22 mouse cellular contexts compared by ENCODE assay signal in the genomic region with DNA sequence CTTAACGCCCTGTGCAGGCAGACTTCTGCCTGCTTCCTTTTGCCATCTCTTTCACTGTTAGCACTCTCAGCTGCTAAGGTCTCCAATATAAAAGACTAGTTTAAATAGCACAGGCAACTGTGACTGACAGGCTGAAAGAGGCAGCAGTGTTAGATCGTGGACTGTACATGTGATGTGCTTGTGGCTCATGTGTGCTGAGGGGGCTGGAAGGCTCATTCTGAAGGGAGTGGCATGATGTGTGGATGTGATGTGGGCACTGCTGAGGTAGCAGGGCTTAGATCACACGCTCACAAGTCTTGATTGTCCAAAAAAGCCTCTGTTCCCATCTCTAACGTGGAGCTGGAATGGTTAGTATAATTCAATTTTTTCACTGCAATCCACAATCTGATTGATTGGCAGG. TPM values are rescaled to one million over a fixed set of nuclear protein-coding genes. Genes with fewer than 3 reads are reported as not detected.
DNase-seq lines count a peak whose midpoint lies in the region; ATAC-seq and TF ChIP-seq lines count a peak whose summit lies in the region.
"Had no signal": no experiment of that assay in that cellular context is flagged by ENCODE, and none has a peak within 500 bp of the region (broad histone marks: within the 10 kb centered on the region; RNA-seq: fewer than 3 reads in every experiment).

No protein-coding gene starts in this region.

- DNase-seq in frontal cortex, postnatal 25 days (ENCODE audit: low spot score in 2 of 2): no peak
- no peak for DNase-seq in left cerebral cortex, adult 2 months (ENCODE audit: extremely low spot score in 1 of 2, low spot score in 2 of 2)
- no peak for DNase-seq in left cerebral cortex, postnatal 10 days (ENCODE audit: extremely low spot score in 1 of 2, low spot score in 2 of 2)
- peak; percentile 68 for DNase-seq in brain, adult 2 months (ENCODE audit: low read depth, low spot score)
- DNase-seq: adrenal gland, postnatal 25 days; cerebellum, adult 2 months; cerebellum, postnatal 10 days; embryo, embryonic 11 days; gastrocnemius, postnatal 10 days; heart, adult 18-20 months; heart, postnatal 36 days had no signal

- H3ac ChIP-seq in myocyte (ENCODE audit: control insufficient read depth, insufficient read length): no peak overlapping the region

- no peak overlapping the region for H3K4me3 ChIP-seq in left cerebral cortex, adult 2 months
- no peak overlapping the region for H3K4me3 ChIP-seq in myocyte
- H3K4me3 ChIP-seq: embryonic facial prominence, embryonic 15.5 days; erythroblast, embryonic 14.5 days; forebrain, embryonic 12.5 days; heart, embryonic 10.5 days had no signal

- H3K36me3 ChIP-seq in myocyte (ENCODE audit: control insufficient read depth, insufficient read depth): peaks cover 95% of the 10 kb centered on the region

- H3K27me3 ChIP-seq in myocyte (ENCODE audit: control insufficient read depth, insufficient read depth, insufficient read length): no peaks in the 10 kb centered on the region
- H3K27me3 ChIP-seq: embryonic facial prominence, embryonic 15.5 days; forebrain, embryonic 12.5 days; Patski had no signal

- TF ChIP-seq POLR2A in myocyte (IDR thresholded peaks at IDR 0.05; ENCODE audit: insufficient read length, low read depth): peak; percentile 53

- ATAC-seq in frontal cortex, adult (ENCODE audit: low TSS enrichment): peak; percentile 74
- ATAC-seq: activated CD4-positive, CD25-positive, alpha-beta regulatory T cell, adult 4 months; hindbrain, postnatal 0 days; Patski had no signal

- intact Hi-C loops in left cerebral cortex, adult 2 months (cut with DNase I): no loop called here
- intact Hi-C loops in left cerebral cortex, postnatal 10 days (cut with DNase I): no loop called here

- peak overlapping the region; percentile 2; the same call in 1 of the 2 replicates for H3K27ac ChIP-seq in left cerebral cortex, adult 2 months
- H3K27ac ChIP-seq: embryonic facial prominence, embryonic 15.5 days; forebrain, embryonic 12.5 days; heart, embryonic 10.5 days; hindbrain, postnatal 0 days had no signal

- no peak overlapping the region for H3K4me2 ChIP-seq in myocyte (ENCODE audit: low read depth)
- H3K4me2 ChIP-seq: embryonic facial prominence, embryonic 15.5 days; forebrain, embryonic 12.5 days had no signal

- no peak for TF ChIP-seq CTCF in left cerebral cortex, adult 2 months (IDR thresholded peaks at IDR 0.05)

- H3K79me2 ChIP-seq in myocyte (ENCODE audit: control insufficient read depth, insufficient read depth): peaks cover 36% of the 10 kb centered on the region

TF ChIP-seq in myocyte, 11 proteins besides CTCF, POLR2A, EP300 and RAD21:
- TF ChIP-seq POLR2AphosphoS2 (IDR thresholded peaks at IDR 0.05; ENCODE audit: insufficient read length, low read depth): peak; percentile 64
- no peak for TF ChIP-seq TCF12 (IDR thresholded peaks at IDR 0.05; ENCODE audit: insufficient read depth, poor library complexity, severe bottlenecking)

RNA-seq across cellular contexts. Expression of a gene that starts 40.9 kb away (rescaled TPM):
- total RNA-seq in left cerebral cortex, adult 2 months (2021): under 1 TPM in 1 of 2 experiments, not detected in 1; 0.33 TPM
- not detected for total RNA-seq in left cerebral cortex, postnatal 10 days (2021)
- 1,055 TPM for polyA plus RNA-seq in myocyte (2012; fragmentation: generic; extraction: Trizol)
- total RNA-seq: CH12.LX; hindbrain, postnatal 0 days had no signal
- polyA plus RNA-seq: activated CD4-positive, CD25-positive, alpha-beta regulatory T cell, adult 4 months; erythroblast, embryonic 14.5 days; forebrain, embryonic 12.5 days; Patski had no signal

RNA-seq across cellular contexts. Expression of a gene that starts 46.9 kb away (rescaled TPM):
- under 1 TPM in 1 of 2 experiments, not detected in 1; 0.19 TPM for total RNA-seq in left cerebral cortex, adult 2 months (2021)
- under 1 TPM in 1 of 2 experiments, not detected in 1; 0.32 TPM for total RNA-seq in left cerebral cortex, postnatal 10 days (2021)
- polyA plus RNA-seq in myocyte (2012; fragmentation: generic; extraction: Trizol): 4.8 TPM
- total RNA-seq: CH12.LX had no signal
- polyA plus RNA-seq: activated CD4-positive, CD25-positive, alpha-beta regulatory T cell, adult 4 months; forebrain, embryonic 12.5 days; hindbrain, embryonic 11.5 days; hindbrain, postnatal 0 days had no signal
